Mouse (Mus musculus): Measurements from ENCODE around the gene Spata18.

- TF ChIP-seq CTCF (IDR thresholded peaks at IDR 0.05): no peak
- no peak for TF ChIP-seq EP300 (IDR thresholded peaks at IDR 0.05)
These were observed 54.1 kb downstream of the Spata18 start for GRCm38 (mm10) chr5:73705290-73705689.
